Mouse (Mus musculus) hindbrain, embryonic 13.5 days (tissue): ENCODE results near the gene Gm44790. TPM values are rescaled to one million over a fixed set of nuclear protein-coding genes. Genes with fewer than 3 reads are reported as not detected.
"Not testable (repeated sequence)": the region's sequence is repeated elsewhere in the genome, so short reads cannot be mapped to it uniquely, and the experiment has no call there.

Source experiments
- ATAC-seq: fragments of 200-750 bp; cut with Nextera tagmentation; 2 replicates; pipeline ENCODE4 v1.8.0; 2017; ENCODE audit warnings: moderate TSS enrichment; ENCODE audit not compliant: low FRiP score
- H3K27ac ChIP-seq: fragments of 300-500 bp; sonication (generic); 2 replicates; pipeline ENCODE4 v1.5.1; 2015; ENCODE audit warnings: inconsistent platforms, mild to moderate bottlenecking, moderate library complexity
- H3K27me3 ChIP-seq: fragments of 300-500 bp; sonication (generic); 2 replicates; pipeline ENCODE4 v1.6.1; 2015; ENCODE audit warnings: mild to moderate bottlenecking, inconsistent platforms
- H3K36me3 ChIP-seq: fragments of 300-500 bp; sonication (generic); 2 replicates; pipeline ENCODE4 v1.6.1; 2015; ENCODE audit warnings: mild to moderate bottlenecking, inconsistent platforms
- H3K4me1 ChIP-seq: fragments of 300-500 bp; sonication (generic); replicated peaks from 2 replicates; pipeline ENCODE4 v1.6.1; 2015; ENCODE audit warnings: inconsistent platforms
- H3K4me2 ChIP-seq: fragments of 300-500 bp; sonication (generic); 2 replicates; pipeline ENCODE4 v1.6.1; 2015; ENCODE audit warnings: inconsistent platforms, mild to moderate bottlenecking, moderate library complexity
- H3K4me3 ChIP-seq: fragments of 300-500 bp; sonication (generic); 2 replicates; pipeline ENCODE4 v1.5.1; 2015; ENCODE audit warnings: mild to moderate bottlenecking, inconsistent platforms
- H3K9ac ChIP-seq: fragments of 300-500 bp; sonication (generic); 2 replicates; pipeline ENCODE4 v1.6.1; 2015; ENCODE audit warnings: mild to moderate bottlenecking, inconsistent platforms
- H3K9me3 ChIP-seq: fragments of 300-500 bp; sonication (generic); 2 replicates; pipeline ENCODE4 v1.6.1; 2016; ENCODE audit warnings: inconsistent platforms
- WGBS: fragments of 180-500 bp; shearing (Covaris S2); methylation state at CpG from one replicate; pipeline ENCODE4 v1.1.7; 2015; 5-methylcytosine and 5-hydroxymethylcytosine counted together
- polyA plus RNA-seq: library from polyadenylated mRNA; unstranded; fragments of >200 nt; fragmentation: Nextera tagmentation; extraction: Ambion mirVana; gene quantifications from 2 replicates; pipeline ENCODE4 v1.2.1, GENCODE M21; 2015

Gm44790 gene
- 0.52 TPM in 1 of 2 replicates, not detected in the other for polyA plus RNA-seq

GRCm38 (mm10) chr6:86426358-86426757 is at the start of gene Gm44790:
Gm44790 (plus strand) TSS chr6:86426658.
- WGBS, result 98% methylated on average over 1 of the region's 1 CpGs
- no peak for ATAC-seq
- Histone ChIP-seq H3K36me3 (peaks cover 82% of the 10 kb centered on the region), H3K4me3 (no peak within 1 kb of the TSS), H3K9me3 (no peaks in the 10 kb centered on the region), H3K9ac (no peak within 1 kb of the TSS), H3K27ac (no peak within 1 kb of the TSS), H3K27me3 (no peaks in the 10 kb centered on the region), H3K4me1 (no peaks in the 10 kb centered on the region), H3K4me2 (no peak within 1 kb of the TSS)

- H3K9ac ChIP-seq, result no peak overlapping the region
- H3K4me3 ChIP-seq, result no peak overlapping the region
- H3K4me2 ChIP-seq, result no peak overlapping the region
- H3K4me1 ChIP-seq, result peaks cover 7% of the 10 kb centered on the region
- no peak overlapping the region for H3K27ac ChIP-seq
- H3K36me3 ChIP-seq, result peaks cover 49% of the 10 kb centered on the region
- H3K27me3 ChIP-seq, result no peaks in the 10 kb centered on the region
- 97% methylated on average over 3 of the region's 3 CpGs for WGBS
- H3K9me3 ChIP-seq, result no peaks in the 10 kb centered on the region
- no peak for ATAC-seq
Measured at GRCm38 (mm10) chr6:86378341-86378740, 48.1 kb upstream of the Gm44790 start.

GRCm38 (mm10) chr6:86380112-86380511 is 46.3 kb upstream of the Gm44790 start:
- H3K9ac ChIP-seq, H3K4me1 ChIP-seq, H3K4me2 ChIP-seq, H3K9me3 ChIP-seq, H3K4me3 ChIP-seq, ATAC-seq, H3K27me3 ChIP-seq, H3K27ac ChIP-seq: not testable (repeated sequence)
- WGBS, result 81% methylated on average over 8 of the region's 8 CpGs
- peaks cover 52% of the 10 kb centered on the region for H3K36me3 ChIP-seq

GRCm38 (mm10) chr6:86382551-86382950 is 43.9 kb upstream of the Gm44790 start:
- H3K9ac ChIP-seq, result no peak overlapping the region
- no peak overlapping the region for H3K4me3 ChIP-seq
- H3K27ac ChIP-seq, result no peak overlapping the region
- no peak overlapping the region for H3K4me2 ChIP-seq
- no peaks in the 10 kb centered on the region for H3K9me3 ChIP-seq
- no peaks in the 10 kb centered on the region for H3K4me1 ChIP-seq
- H3K27me3 ChIP-seq, result no peaks in the 10 kb centered on the region
- peaks cover 55% of the 10 kb centered on the region for H3K36me3 ChIP-seq
- ATAC-seq, result no peak

GRCm38 (mm10) chr6:86383370-86383769 is 43.1 kb upstream of the Gm44790 start:
- no peak overlapping the region for H3K4me3 ChIP-seq
- no peaks in the 10 kb centered on the region for H3K4me1 ChIP-seq
- H3K27ac ChIP-seq, result no peak overlapping the region
- no peaks in the 10 kb centered on the region for H3K9me3 ChIP-seq
- 52% methylated on average over 16 of the region's 16 CpGs for WGBS
- no peaks in the 10 kb centered on the region for H3K27me3 ChIP-seq
- no peak overlapping the region for H3K9ac ChIP-seq
- no peak overlapping the region for H3K4me2 ChIP-seq
- H3K36me3 ChIP-seq, result peaks cover 55% of the 10 kb centered on the region
- ATAC-seq, result no peak

GRCm38 (mm10) chr6:86384692-86385091 is 41.8 kb upstream of the Gm44790 start:
- Histone ChIP-seq H3K27me3 (no peaks in the 10 kb centered on the region), H3K4me1 (no peaks in the 10 kb centered on the region), H3K36me3 (peaks cover 55% of the 10 kb centered on the region), H3K4me3 (no peak overlapping the region), H3K4me2 (no peak overlapping the region), H3K9me3 (no peaks in the 10 kb centered on the region), H3K27ac (no peak overlapping the region), H3K9ac (no peak overlapping the region)
- no peak for ATAC-seq
- 79% methylated on average over 4 of the region's 4 CpGs for WGBS

- Histone ChIP-seq H3K9ac (no peak overlapping the region), H3K36me3 (peaks cover 59% of the 10 kb centered on the region), H3K9me3 (no peaks in the 10 kb centered on the region), H3K4me3 (no peak overlapping the region), H3K4me1 (no peaks in the 10 kb centered on the region), H3K27ac (no peak overlapping the region), H3K27me3 (no peaks in the 10 kb centered on the region), H3K4me2 (no peak overlapping the region)
- WGBS, result 76% methylated on average over 5 of the region's 5 CpGs
- no peak for ATAC-seq
Measured at GRCm38 (mm10) chr6:86385362-86386104, 40.9 kb upstream of the Gm44790 start.

- no peak overlapping the region for H3K27ac ChIP-seq
- no peak overlapping the region for H3K9ac ChIP-seq
- H3K4me1 ChIP-seq, result no peaks in the 10 kb centered on the region
- no peaks in the 10 kb centered on the region for H3K27me3 ChIP-seq
- ATAC-seq, result no peak
- H3K36me3 ChIP-seq, result peaks cover 74% of the 10 kb centered on the region
- WGBS, result 83% methylated on average over 12 of the region's 12 CpGs
- no peak overlapping the region for H3K4me2 ChIP-seq
- no peaks in the 10 kb centered on the region for H3K9me3 ChIP-seq
- H3K4me3 ChIP-seq, result no peak overlapping the region
Measured at GRCm38 (mm10) chr6:86387313-86387712, 39.1 kb upstream of the Gm44790 start.

GRCm38 (mm10) chr6:86388461-86388860 is 38.0 kb upstream of the Gm44790 start:
- Histone ChIP-seq H3K36me3 (peaks cover 78% of the 10 kb centered on the region), H3K27ac (no peak overlapping the region)
- no peak for ATAC-seq

GRCm38 (mm10) chr6:86391326-86391725 is 35.1 kb upstream of the Gm44790 start:
- 97% methylated on average over 5 of the region's 5 CpGs for WGBS

More at GRCm38 (mm10) chr6:86388461-86388860, 38.0 kb upstream of the Gm44790 start:
- 86% methylated on average over 18 of the region's 18 CpGs for WGBS
- H3K4me3 ChIP-seq, result no peak overlapping the region
- no peak overlapping the region for H3K4me2 ChIP-seq
- no peaks in the 10 kb centered on the region for H3K9me3 ChIP-seq
- H3K27me3 ChIP-seq, result no peaks in the 10 kb centered on the region
- H3K4me1 ChIP-seq, result peaks cover 4% of the 10 kb centered on the region
- H3K9ac ChIP-seq, result no peak overlapping the region

GRCm38 (mm10) chr6:86393187-86393586 is 33.3 kb upstream of the Gm44790 start:
- ATAC-seq, result no peak
- H3K36me3 ChIP-seq, result peaks cover 59% of the 10 kb centered on the region
- WGBS, result 100% methylated on average over 1 of the region's 1 CpGs

More at GRCm38 (mm10) chr6:86391326-86391725, 35.1 kb upstream of the Gm44790 start:
- no peak overlapping the region for H3K9ac ChIP-seq
- peaks cover 28% of the 10 kb centered on the region for H3K4me1 ChIP-seq
- H3K36me3 ChIP-seq, result peaks cover 72% of the 10 kb centered on the region
- no peaks in the 10 kb centered on the region for H3K27me3 ChIP-seq
- H3K27ac ChIP-seq, result no peak overlapping the region
- no peak overlapping the region for H3K4me3 ChIP-seq
- H3K4me2 ChIP-seq, result no peak overlapping the region
- no peaks in the 10 kb centered on the region for H3K9me3 ChIP-seq
- ATAC-seq, result no peak

GRCm38 (mm10) chr6:86394078-86394720 is 32.3 kb upstream of the Gm44790 start:
- Histone ChIP-seq H3K4me2 (no peak overlapping the region), H3K27me3 (no peaks in the 10 kb centered on the region; the same call in 1 of the 2 replicates), H3K9me3 (no peaks in the 10 kb centered on the region), H3K9ac (no peak overlapping the region), H3K4me1 (peaks cover 35% of the 10 kb centered on the region), H3K36me3 (peaks cover 49% of the 10 kb centered on the region), H3K4me3 (no peak overlapping the region), H3K27ac (no peak overlapping the region)
- ATAC-seq, result no peak
- WGBS, result 90% methylated on average over 17 of the region's 17 CpGs

More at GRCm38 (mm10) chr6:86393187-86393586, 33.3 kb upstream of the Gm44790 start:
- Histone ChIP-seq H3K27me3 (no peaks in the 10 kb centered on the region), H3K4me1 (peaks cover 35% of the 10 kb centered on the region), H3K9ac (no peak overlapping the region), H3K9me3 (no peaks in the 10 kb centered on the region), H3K4me3 (no peak overlapping the region), H3K27ac (no peak overlapping the region), H3K4me2 (no peak overlapping the region)
